Mouse (Mus musculus): ENCODE data around the gene Lcn4. TPM values are rescaled to one million over a fixed set of nuclear protein-coding genes. Genes with fewer than 3 reads are reported as not detected.

The Lcn4 gene
- total RNA-seq (2021), result not detected

DNA sequence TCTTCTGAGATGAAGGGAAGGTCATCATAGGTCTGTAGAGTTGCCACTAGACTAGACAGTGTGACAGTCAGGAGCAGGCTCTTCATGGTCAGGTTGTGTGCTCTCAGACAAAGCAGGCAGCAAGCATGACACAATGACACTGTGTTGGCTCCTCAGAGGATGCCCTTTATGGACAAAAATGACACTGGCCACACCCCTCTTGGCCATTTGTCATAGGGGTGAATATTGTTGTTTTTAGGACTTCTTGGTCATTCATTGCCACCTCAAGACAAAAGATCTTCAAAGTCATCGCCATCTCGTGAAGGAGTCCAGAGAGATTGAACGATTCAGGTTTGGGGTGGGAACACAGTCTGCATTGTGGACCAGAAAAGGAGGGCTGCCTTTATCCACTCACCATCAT is at the start of gene Lcn4:
Lcn4 (minus strand) TSS at position 101 of the 400 bp plus-strand sequence.
- DNase-seq, result no peak

DNA sequence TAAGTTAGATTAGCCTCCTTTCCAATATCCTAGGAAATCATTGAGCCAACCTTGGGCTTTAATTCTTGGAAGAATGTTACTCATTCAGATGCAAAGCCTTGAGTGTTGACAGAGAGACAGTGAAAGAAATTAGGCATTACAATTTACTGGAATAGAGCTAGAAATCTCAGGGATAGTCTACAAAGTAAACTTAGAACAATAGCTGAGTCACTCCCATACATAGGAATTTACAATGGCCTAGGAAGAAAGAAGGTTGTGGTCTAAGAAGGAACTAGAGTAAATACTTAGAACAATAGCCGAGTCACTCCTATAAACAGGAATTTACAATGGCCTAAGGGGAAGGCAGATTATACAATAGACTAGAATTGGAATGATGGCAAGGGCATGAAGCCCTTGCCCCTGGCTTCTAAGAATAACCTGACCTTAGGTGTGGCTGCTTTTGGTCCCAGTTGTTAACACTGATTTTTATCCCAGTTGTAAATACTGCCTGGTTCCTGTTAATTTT is 15.1 kb upstream of the Lcn4 start:
- no peak for DNase-seq

DNA sequence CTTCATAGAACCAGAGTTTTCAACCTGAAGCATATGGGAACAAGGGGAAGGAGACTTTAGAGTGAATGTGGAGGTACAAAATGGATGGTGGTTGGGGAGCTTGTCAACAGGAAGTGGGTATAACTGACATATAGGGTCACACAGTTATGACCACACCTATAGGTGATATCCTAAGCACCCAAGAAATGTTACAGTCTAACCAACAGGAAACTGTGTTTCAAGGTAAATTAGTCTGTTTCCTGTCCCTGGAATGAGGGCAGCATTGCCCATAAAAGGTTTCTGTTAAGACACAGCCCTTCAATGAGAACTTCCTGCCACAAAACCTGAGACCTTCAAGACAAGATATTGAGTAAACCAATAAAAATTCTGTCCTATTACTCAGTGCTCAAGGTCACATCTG is 2.3 kb downstream of the Lcn4 start:
- no peak for DNase-seq

DNA sequence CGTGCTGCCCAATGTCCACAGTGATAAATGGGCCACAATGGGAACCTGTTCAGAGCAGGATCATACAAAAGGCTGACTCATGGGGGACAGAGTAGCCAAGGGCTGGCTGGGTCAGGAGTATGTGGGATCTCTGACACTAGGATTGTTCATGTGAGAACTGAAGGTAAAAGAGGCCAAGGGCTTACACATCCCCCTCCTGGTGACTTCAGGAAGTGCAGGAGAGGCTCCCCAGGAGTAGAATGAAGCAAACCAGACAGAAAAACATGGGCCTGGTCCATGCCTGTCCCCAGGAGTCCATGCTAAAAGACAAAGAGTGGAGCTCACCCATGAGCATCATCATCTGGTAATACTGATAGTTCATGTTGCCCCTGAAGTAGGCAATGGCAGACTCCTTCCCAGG is 7.5 kb downstream of the Lcn4 start:
- DNase-seq, result peak in 1 of 2 experiments; percentile 9

DNA sequence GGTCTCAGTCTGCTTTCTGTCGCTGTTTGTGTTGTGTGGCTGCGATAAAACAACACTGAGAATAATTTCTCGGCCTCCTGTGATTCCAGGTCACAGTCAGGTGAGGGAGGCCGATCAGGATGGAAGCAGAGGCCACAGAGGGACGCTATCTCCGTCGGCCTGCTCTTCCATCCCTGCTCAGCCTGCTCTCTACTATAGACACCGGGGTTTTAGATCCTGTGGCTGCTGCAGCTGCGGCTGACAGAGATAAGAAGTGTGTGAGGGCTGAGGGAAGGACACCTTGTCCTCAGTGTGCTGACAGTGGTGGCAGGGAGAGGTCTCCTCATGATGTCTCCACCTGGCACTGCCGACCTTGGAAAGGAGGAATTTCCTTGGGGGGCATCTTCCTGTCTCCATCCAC is 8.0 kb downstream of the Lcn4 start:
- DNase-seq, result no peak

DNA sequence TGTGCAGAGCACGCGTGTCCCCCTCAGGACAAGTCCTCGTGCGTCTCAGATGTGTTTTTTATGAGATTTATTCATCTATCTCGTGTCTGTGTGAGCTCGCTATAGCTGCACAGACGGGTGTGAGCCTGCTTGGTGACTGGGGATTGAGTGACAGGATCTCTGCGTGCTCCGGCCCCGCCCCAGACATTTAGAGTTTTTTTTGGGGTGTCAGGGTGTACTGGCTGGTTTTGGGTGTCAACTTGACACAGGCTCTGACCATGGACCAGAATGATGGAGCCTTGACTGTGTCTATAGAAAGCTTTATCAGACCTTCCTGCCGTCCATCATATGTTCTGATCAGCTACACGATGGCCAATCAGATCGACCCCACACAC is 8.6 kb downstream of the Lcn4 start:
- DNase-seq, result no peak

DNA sequence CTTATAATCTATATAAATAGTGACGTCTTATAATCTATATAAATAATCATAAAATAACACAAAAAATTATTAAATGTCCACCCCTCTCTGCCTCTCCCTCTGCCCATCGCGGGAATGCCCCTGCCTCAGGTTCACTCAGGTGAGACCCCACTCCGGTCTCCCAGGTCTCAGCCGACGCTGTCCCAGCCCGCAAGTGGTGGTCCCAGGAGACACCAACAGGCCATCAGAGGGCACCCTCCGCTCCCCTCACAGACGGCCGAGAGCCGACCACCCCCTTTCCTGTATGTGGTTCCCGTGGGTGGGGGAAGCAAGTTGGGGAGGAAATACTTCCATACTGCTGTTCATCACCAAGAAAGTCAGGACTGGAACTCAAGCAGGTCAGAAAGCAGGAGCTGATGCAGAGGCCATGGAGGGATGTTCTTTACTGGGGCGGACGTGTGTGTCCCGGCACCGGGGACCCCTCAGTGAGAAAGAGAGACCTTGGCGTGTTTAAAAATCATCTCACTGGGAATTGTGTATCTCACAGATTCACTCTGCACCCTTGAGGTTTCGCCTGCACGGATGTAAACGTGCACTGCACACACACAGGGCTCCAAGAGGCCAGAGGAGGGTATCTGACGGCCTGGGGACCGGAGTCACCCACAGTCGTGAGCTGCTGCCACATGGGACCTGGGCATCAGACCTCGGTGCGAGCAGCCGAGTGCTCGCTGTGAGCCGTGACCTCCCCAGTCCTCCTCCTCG is 9.1 kb downstream of the Lcn4 start:
- no peak for DNase-seq

DNA sequence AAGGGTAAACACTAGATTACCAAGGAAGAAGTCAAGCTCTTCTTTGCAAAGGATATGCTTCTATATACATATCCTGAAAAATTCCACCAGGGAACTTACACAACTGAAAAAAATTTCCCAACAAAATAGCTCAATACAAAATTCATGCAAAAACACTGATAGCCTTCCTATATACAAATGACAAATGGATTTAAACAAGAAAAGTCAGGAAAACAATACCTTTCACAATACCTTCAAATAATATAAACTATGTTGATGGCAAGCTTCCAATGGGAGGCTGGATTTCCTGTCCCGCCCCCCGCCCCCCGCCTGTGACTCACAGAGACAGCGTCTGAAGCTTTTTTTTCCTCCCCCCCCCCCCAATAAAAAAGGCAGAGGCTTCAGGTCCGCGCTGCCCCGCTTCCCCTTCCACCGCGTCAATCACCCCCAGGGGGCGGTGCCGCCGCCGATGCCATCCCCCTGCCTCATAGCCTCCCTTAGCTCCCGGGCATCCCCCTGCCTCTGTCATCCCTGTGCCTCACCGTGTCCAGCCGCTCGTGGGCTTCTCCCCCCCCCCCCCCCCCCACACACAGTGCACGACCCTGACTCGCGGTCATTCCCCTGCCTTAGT is 9.8 kb downstream of the Lcn4 start:
- no peak for DNase-seq

DNA sequence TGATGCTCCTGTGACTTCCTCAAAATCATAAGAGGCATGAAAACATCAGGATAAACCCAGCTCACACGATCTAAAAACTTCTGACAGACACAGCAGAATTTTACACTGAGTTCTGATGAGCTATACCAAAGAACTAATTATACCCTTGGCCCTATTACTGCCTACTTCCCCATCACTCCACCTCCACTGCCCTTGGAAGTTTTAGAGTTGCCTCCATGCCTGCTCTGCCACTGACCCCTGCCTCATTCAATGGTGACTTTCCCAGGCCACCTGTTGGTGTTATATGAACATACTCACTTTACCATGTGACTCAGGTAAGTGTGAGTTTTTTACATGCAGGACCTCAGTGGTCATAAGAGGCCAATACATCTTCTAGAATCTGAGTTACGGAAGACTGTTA is 13.7 kb downstream of the Lcn4 start:
- DNase-seq, result no peak

DNA sequence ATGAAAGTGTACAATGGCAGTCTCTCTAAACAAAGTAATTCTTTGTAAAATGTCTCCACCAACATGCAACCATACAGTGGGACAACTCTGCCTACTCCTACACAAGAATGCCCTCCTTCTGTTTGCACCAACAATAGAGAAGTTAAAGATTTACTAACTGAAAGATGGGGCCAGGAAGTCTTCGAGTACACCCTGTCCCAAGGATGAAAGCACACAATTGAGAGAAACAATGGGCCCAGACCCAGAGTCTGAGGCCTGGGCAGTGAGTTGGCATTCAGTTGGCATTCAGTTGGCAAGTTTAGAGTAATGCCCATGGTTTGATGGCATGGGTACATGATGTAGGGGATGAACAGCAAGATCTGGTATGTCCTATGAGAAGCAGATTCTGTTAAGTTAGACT is 16.4 kb downstream of the Lcn4 start:
- DNase-seq, result no peak

DNA sequence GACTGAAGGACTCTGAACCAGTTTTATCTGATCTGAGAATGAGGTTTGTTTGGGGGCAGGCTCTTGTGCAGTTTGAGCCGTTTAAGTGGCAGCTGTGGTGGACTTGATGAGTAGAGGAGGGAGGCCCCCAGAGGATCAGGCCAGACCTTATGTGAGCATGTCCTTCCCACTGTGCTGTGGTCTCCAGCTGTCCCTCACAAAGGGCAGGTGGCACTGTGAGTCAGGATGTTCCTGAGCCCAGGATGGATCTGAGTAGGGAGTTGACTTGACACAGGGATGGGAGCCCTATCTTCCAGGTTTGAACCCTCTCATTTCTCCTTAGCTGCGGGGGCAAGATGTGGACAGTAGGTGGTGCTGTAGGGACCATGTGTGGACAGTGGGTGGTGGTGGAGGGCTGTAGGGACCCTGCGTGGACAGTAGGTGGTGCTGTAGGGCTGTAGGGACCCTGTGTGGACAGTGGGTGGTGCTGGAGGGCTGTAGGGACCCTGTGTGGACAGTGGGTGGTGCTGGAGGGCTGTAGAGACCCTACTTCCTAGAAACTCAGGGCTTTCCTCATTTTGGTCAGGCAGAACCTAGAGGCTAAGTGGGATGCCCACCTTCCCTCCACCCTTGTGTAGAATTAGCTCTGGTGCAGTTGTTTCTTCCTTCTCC is 24.3 kb downstream of the Lcn4 start:
- DNase-seq, result peak; percentile 65 to 71

DNA sequence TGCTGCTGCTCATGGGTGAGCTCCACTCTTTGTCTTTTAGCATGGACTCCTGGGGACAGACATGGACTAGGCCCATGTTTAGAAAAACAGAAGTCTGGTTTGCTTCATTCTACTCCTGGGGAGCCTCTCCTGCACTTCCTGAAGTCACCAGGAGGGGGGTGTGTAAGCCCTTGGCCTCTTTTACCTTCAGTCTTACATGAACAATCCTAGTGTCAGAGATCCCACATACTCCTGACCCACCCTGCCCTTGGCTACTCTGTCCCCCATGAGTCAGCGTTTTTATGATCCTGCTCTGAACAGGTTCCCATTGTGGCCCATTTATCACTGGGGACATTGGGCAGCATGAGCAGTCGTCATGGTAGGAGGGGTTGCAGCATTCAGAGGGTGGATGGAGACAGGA is 27.1 kb downstream of the Lcn4 start:
- DNase-seq, result no peak

DNA sequence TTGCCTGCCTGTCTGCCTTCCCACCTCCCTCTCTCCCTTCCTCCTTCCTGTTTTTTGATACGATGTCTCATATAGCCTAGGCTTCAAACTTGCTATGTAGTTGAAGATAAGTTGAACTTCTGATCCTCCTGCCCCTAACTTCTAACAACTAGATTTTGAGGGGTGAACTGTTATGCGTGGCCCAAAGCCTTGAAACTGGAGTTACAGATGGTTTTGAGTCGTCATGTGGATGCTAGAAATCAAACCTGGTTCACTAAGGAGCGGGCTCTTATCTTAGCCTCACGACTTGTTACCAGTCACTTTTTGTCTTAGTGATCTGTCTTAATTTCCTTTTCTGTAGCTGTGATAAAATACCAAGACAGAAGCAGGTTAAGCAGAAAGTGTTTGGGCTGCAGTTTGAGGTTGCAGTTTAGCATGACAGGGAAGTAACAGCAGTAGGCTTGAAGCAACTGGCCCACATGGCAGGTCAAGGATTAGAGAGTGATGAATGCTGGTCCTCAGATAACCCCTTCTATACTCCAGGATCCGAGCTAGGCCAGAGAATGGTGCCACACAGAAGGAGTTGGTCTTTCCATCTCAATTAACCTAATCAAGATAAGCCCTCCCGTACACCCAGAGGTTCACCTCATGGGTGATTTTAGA is 30.0 kb downstream of the Lcn4 start:
- no peak for DNase-seq

DNA sequence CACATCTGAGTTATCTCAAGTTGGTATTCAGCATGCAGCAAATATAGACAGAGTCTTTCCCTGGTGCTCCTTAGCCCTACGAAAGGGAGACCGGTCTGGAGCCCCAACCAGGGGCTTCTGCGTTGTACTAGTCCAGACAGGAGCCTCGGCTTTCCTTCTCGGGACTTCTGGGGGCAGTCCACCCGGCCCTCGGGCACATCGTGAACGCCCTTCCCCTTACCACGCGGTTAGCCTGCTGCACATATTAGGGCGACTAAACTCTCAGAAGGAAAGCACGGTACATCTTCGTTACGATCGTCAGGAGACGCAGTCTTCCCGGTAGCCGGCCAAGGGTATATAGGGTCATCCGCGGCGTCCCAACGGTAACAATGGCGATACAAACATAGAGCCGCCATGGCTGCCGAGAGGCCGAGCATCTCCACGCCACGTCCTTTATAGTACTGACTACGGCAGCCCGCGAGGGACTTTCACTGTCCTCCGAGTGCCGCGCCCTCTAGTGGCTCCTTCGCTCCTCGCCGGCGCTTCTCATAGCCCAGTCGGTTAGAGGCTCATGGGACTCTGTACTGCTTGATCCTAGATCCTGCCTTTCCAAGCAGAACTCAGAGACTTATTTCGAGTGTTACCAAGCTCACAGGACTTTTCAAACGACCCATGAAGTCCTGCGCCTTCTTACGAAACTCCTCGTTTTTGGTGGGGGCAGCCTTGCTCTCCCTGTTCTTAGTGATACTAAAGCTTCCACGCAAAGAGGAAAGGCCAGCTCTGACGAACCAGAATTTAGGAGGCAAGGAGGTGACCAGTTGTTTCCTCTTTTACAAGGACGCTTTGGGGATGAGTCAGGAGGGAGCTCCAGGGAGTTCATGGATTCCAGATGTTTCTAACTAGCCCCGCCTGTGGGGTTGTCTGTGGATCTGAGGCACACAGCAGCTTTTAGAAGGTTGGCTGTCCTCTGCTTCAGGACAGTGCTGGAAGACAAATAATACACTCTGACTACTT is 30.9 kb downstream of the Lcn4 start:
- peak; percentile 94 for DNase-seq

DNA sequence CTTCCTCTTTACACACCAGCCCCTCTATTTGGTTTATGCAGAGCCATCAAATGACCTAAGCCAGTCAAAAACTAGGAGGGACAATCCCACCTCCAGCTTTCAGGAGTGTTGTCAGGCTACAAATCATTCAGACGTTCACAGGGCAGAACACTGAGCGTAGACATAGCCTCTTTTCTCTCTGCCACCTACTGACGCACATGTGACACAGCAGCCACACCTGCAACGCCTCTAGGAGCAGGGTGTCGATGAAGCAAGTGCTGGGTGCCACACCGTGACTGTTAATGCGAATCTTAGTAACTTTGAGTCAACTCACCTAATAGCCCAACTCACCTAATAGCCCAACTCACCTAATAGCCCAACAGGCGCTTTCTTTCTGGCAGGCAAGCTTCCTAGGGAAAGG is 32.0 kb downstream of the Lcn4 start:
- no peak for DNase-seq

DNA sequence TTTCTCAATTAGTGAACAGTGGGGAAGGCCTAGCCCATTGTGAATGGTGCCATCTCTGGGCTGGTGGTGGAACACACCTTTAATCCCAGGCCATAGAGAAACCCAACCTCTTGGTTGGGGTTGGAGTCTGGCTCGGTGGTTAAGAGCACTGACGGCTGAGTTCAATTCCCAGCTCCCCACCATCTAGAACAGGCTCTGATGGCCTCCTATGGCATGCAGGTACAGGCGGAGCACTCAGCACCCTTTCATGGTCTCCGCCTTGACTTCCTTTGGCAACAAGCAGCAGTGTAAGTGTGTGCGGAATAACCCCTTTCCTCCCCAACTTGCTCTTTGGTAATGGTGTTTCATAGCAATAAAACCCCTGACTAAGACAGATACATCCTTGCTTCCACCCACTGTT is 32.5 kb downstream of the Lcn4 start:
- DNase-seq, result no peak

DNA sequence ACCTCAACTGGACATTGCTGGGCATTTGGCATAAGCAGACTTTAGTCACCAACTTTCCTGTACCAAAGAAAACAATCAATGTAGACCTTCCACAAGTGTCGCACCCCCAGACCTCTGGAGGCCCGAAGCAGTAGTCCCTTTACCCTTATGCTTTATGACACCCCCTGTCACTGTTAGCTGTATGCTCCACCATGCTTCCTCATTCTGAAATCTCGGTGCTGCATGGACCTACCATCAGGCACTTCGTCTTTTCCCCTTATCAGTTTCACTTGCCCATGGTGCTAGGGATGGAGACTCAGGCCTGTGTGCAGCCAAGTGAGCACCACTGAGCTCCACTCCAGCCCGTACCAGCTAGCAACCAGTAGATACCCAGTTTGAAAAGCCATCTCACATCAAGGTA is 33.0 kb downstream of the Lcn4 start:
- no peak for DNase-seq

DNA sequence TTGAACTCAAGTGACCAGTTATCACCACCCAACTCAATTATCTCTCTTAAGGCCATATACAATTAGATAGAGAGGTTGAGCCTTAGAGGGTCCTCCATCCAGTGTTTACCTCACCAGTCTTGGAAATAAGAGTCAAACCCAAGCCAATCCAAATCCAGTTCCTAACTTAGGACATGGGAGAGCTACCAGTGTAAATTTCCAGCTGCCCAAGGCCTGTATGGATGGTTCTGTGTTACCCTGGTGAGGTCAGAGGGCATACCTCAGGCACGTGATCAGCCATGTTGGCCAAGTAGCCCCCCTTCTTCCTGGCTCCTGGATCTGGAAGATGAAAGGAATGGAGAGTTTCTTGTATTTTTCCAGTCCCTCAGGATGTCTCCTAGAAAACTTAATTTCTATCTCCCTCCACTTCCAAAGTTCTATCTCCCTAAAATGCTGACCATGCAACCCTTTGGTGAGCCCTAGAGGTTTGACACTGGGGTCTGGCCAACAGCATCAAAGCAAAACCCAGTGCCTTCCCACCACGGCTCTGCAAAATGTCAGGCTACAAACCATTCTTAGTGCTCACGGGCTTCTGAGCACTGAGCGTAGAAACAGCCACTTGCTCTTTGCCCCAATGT is 33.7 kb downstream of the Lcn4 start:
- DNase-seq, result no peak

DNA sequence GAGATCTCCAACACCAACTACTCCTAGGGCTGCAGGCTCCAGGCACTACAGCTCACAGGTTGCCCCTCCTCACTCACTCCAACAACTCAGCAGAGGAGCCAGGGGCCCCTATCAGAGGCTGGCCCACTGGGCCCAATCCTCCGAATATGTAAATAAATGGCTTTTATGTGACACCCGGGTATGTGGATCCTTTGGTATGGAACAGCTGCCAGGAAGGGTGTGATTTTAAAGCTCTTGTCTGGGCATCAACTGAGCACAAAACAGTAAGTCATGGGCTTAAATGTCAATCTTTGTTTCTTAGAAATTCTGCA is 34.8 kb downstream of the Lcn4 start:
- DNase-seq, result no peak

DNA sequence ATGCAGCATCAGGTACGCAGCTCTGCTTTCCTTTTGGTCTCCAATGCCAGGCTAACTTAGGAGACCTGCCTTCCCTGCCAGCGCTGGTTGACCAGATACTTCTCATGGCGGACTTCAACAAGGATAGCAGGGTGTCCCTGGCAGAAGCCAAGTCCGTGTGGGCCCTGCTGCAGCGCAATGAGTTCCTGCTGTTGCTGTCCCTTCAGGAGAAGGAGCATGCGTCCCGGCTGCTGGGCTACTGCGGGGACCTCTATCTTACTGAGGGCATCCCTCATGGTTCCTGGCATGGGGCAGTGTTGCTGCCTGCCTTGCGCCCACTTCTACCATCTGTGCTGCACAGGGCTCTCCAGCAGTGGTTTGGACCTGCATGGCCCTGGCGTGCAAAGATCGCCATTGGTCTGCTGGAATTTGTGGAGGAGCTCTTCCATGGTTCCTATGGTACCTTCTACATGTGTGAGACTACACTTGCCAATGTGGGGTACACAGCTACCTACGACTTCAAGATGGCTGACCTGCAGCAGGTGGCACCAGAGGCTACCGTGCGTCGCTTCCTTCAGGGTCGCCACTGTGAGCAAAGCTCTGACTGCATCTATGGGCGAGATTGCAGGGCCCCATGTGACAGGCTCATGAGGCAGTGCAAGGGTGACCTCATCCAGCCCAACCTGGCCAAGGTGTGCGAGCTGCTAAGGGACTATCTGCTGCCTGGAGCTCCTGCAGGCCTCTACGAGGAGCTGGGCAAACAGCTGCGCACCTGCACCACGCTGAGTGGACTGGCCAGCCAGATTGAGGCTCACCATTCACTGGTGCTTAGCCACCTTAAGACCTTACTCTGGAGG is 35.4 kb downstream of the Lcn4 start:
- no peak for DNase-seq

Measured in layer of hippocampus, postnatal 36 days (tissue).